Mouse (Mus musculus) heart, adult 11 months (tissue): Measurements from ENCODE around the gene E130309D02Rik.

Experiments used
- DNase-seq: peaks from one replicate; pipeline ENCODE4 v3.0.0; 2022

The E130309D02Rik gene

DNA sequence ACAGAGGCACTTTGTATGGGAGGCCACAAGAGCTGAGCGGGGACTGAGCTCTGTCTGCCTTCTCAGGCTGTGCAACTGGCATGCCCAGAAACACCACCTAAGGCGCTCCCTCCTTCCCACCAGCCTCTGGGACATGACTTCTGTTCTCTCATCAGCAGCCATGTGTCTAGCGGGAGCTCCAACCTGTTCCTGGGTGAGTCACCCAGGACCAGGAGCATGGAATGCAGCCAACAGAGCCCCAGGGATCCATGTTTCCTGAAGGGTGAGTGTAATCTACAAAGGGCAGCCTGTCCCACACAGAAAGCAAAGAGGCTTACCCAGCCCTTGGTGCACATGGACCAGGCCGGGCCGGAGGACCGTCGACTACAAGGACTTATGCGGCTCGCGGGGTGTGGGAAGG, 50.5 kb downstream of the E130309D02Rik start:
- DNase-seq = no peak

DNA sequence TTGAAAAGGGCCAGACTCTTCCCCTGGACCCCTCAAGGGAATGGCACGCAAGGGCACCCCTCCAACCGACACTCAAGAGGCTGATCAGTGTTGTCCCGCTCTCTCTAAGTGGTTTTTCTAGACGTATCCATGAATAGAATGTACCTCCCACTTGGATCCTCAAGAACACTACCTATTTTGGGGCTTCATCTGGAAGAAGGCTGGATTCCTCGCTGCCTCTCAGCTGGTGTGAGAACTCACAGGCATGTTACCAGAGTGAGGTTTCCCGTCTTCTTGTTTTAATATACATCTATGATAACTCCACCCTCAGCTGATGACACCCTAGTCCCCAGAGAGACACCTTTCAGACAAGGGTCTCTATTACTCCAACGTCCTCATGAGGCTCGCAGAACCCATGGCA, 53.5 kb downstream of the E130309D02Rik start:
- no peak for DNase-seq

DNA sequence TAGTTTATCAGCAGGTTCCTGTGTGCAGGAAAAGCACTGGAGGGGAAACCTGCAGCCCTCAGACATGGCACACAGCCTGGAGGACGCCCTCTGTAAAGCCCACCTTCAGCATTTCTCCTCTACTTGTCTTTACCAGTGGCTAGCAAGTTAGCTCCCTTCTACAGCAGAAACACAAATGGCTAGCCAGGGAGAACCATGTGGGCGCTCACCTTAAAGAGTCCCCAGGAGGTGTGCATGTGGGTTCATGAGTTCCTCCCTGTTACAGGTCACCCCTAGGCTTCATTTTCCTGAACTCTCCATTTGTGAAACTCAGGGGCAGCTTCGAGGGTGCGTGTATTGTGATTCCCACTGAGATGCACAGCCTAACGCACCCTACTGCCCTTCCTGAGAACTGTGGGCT, 59.4 kb downstream of the E130309D02Rik start:
- no peak for DNase-seq

DNA sequence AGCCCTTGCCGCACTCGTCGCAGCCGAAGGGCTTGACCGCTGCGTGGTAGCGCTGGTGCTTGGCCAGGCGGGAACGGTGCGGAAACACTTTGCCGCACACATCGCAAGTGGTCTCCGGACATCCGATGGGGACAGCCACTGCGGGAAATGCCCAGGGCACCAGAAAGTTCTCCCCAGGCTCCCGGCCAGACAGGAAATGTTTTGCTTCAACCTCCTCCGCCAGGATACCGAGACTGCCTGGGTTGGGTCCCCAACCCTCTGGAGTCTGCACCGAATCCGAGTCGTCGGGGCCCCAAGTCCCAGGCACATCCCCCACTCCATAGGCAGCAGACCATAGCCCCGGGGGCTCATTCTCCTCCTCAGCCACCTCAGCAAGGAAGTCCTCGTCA, 60.0 kb downstream of the E130309D02Rik start:
- DNase-seq = no peak

DNA sequence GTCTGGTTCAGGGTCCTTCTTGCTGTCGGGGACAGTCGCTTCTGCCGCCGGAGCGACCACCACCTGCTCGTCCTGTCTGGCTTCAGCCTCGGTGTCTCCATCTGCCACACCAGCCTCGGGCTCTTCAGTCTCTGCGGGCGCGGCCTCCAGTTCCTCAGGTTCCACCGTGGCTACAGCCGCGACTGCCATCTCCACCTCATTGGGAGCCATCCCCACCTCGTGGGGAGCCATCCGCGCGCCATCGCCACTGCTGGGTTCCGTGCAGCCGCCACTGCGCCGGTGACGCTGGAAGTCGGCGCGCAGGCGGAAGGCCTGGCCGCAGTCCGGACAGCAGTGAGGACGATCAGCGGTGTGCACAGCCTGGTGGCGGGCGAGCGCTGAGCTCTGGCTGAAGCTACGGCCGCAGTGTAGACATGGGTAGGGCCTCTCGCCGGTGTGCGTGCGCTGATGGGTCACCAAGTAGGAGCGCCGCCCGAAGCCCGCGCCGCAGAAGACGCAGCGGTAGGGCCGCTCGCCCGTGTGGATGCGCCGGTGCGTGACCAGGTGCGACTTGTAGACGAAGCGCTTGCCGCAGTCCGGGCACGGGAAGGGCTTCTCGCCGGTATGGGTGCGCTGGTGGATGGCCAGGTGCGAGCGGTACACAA, 60.6 kb downstream of the E130309D02Rik start:
- no peak for DNase-seq

DNA sequence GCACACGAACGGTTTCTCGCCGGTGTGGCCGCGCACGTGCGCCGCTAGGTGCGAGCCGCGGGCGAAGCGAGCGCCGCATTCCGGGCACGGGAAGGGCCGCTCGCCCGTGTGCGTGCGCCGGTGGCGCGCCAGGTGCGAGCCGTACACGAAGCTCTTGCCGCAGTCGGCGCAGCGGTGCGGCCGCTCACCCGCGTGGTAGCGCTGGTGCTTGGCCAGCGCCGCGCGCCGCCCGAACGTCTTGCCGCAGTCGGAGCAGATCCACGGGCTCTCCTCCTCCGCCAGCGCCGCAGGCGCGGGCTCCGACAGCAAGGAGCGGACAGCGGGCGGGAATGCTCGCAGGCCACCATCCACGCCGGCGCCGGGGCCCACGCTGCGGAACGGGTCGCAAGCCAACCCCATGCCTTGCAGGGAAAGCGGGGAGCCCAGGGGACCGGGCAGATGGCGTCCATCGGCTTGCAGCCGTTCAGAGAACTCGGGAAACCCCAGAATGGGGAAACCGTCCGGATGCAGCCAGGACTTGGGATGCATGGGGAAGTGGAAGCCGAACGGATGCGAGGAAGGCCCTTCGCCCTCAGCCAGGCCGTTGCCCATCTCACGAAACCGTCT, 61.2 kb downstream of the E130309D02Rik start:
- DNase-seq = no peak

DNA sequence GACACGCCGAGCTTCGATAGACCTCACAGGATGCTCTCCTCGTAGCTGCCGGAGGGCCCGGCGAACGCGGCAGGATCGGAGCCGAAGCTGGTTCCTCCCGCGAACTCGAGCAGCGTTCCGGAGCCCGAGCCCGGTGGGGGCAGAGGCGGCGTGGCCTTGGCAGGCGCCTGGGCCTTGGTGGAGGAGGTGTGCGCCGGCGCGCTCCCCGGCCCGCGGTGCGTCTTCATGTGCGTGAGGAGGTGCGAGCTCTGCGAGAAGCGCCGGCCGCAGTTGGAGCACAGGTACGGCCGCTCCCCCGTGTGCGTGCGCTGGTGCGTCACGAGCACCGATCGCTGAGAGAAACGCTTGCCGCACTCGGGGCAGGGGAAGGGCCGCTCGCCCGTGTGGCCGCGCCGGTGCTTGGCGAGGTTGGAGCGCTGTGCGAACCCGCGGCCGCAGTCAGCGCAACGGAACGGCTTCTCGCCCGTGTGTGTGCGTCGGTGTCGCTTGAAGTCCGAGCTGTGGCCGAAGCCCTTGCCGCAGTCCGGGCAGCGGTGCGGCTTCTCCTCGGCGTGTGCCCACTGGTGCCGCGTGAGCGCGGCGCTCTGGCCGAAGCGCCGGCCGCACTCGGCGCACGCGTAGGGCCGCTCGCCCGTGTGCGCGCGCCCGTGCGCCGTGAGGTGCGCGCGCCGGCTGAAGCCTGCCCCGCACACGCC, 61.8 kb downstream of the E130309D02Rik start:
- no peak for DNase-seq

DNA sequence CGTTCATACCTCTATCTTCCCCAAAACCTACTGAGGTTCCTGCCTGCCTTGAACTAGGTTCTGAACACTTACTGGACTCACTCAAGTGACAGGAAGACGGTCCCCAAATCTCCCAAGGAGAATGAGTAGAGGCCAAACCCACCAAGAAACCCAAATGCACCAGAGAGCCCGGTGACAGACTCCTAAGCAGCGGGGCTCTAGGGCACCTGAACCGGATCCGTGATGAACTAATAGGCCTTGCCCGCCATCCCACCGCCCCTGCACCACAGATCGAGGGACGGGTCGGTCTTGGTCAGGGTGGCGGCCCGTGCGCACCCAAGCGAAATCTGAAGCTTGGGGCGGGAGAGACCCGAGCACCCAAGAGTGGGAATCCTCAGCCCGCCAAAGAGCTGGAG, 62.4 kb downstream of the E130309D02Rik start:
- no peak for DNase-seq

DNA sequence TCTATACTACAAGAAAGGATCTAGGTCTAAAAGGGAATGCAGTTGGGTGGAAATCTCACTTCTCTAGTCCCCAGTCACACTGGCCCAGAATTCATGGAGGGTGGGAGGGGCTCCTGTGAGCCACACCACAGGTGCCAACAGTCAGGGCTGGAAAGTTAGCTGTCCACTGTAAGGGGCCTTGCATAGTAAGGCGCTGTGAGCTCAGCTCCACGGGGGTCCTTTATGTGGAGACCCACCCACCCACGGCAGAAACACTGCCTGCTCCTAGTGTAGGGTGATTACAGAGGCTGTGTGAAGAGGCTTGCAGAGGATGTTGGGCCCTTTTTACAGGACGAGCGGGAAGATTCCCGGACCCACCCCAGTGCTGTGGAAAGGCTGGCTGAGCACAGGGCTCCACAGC, 63.1 kb downstream of the E130309D02Rik start:
- no peak for DNase-seq
